Comparison of ENCODE assay signal across 14 mouse cellular contexts in the genomic region with DNA sequence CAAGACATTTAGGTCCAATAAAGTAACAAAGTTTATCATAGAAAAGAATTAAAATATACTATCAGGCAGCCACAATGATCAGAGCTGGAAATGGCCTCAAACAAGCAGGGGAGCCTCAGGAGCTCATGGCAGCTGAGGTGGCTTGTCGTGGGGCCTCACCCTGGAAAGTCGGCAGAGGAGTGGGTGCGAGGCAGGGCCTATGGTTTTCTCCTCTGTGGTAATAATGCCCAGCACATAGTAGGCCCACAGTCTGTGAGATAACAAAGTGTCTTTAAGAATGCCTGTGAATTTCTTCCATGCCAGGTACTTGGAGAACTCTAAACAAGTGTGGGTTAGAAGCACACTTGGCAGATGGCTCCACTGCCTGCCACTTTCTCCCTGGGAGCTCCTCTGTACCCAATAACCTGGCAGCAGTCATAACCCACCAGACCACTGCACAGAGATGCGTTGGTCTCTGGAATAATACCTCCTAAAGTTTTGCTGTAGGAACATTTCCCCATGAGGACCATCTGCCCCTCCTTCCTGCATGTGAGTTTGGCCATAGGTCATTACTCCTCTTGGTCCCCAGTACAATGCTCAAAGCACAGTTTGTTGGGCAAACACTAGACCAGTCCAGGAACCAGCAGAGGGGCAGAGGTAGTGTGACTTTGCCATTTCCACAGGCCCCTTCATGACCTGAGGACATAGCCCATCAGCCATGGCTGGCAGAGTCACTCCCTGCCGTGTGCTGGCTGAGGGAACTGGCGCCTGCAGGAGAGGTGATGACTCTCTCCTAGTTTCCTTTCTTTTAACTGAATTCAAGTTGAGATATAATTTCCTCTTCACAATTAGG. TPM values are rescaled to one million over a fixed set of nuclear protein-coding genes. Genes with fewer than 3 reads are reported as not detected.
DNase-seq lines count a peak whose midpoint lies in the region; ATAC-seq and TF ChIP-seq lines count a peak whose summit lies in the region.
"Had no signal": no experiment of that assay in that cellular context is flagged by ENCODE, and none has a peak within 500 bp of the region (broad histone marks: within the 10 kb centered on the region; RNA-seq: fewer than 3 reads in every experiment).

No protein-coding gene starts in this region.

- no peaks in the 10 kb centered on the region for H3K27me3 ChIP-seq in limb, embryonic 15.5 days
- 0 out of 2 replicates have a peak, but pooled peaks cover 9% of the 10 kb centered on the region for H3K27me3 ChIP-seq in limb, embryonic 10.5 days (ENCODE audit: low read depth, poor library complexity, severe bottlenecking)
- no peaks in the 10 kb centered on the region for H3K27me3 ChIP-seq in heart, postnatal 0 days (ENCODE audit: control insufficient read depth, insufficient read depth, low read length)
- no peaks in the 10 kb centered on the region for H3K27me3 ChIP-seq in myocyte (ENCODE audit: control insufficient read depth, insufficient read depth, insufficient read length)
- 0 out of 2 replicates have a peak, but pooled peaks cover 10% of the 10 kb centered on the region for H3K27me3 ChIP-seq in hindbrain, embryonic 13.5 days

- no peak for TF ChIP-seq EP300 in heart, postnatal 0 days (IDR thresholded peaks at IDR 0.05; ENCODE audit: low read depth)

- H3K27ac ChIP-seq in limb, embryonic 15.5 days = 0 out of 2 replicates have a peak overlapping the region, but pooled peaks have one; percentile 13
- no peak overlapping the region; the same call in 1 of the 2 replicates for H3K27ac ChIP-seq in limb, embryonic 10.5 days
- peak overlapping the region; percentile 57 for H3K27ac ChIP-seq in bone marrow macrophage, adult 2 months (ENCODE audit: insufficient read depth, low read depth, low read length)
- peak overlapping the region; percentile 66 for H3K27ac ChIP-seq in heart, postnatal 0 days (ENCODE audit: low read depth)
- no peak overlapping the region for H3K27ac ChIP-seq in hindbrain, embryonic 13.5 days

- H3K36me3 ChIP-seq in limb, embryonic 15.5 days = no peaks in the 10 kb centered on the region
- no peaks in the 10 kb centered on the region for H3K36me3 ChIP-seq in limb, embryonic 10.5 days
- H3K36me3 ChIP-seq in heart, postnatal 0 days (replicated peaks; ENCODE audit: control insufficient read depth, insufficient read depth, low read length) = no peaks in the 10 kb centered on the region
- H3K36me3 ChIP-seq in myocyte (ENCODE audit: control insufficient read depth, insufficient read depth) = no peaks in the 10 kb centered on the region
- H3K36me3 ChIP-seq in hindbrain, embryonic 13.5 days = no peaks in the 10 kb centered on the region

- H3K79me2 ChIP-seq in myocyte (ENCODE audit: control insufficient read depth, insufficient read depth) = no peaks in the 10 kb centered on the region

- TF ChIP-seq CTCF in bone marrow macrophage, adult 2 months (IDR thresholded peaks at IDR 0.05; ENCODE audit: low read depth, low read length) = no peak
- no peak for TF ChIP-seq CTCF in heart, postnatal 0 days (IDR thresholded peaks at IDR 0.05; ENCODE audit: low read depth)

- H3K4me1 ChIP-seq in limb, embryonic 15.5 days = peaks cover 14% of the 10 kb centered on the region; the same call in 1 of the 2 replicates
- H3K4me1 ChIP-seq in limb, embryonic 10.5 days = peaks cover 8% of the 10 kb centered on the region
- peaks cover 65% of the 10 kb centered on the region for H3K4me1 ChIP-seq in bone marrow macrophage, adult 2 months (ENCODE audit: control insufficient read depth, insufficient read depth, low read length)
- H3K4me1 ChIP-seq in heart, postnatal 0 days (ENCODE audit: control insufficient read depth, insufficient read depth) = peaks cover 36% of the 10 kb centered on the region
- peaks cover 10% of the 10 kb centered on the region; the same call in 1 of the 2 replicates for H3K4me1 ChIP-seq in hindbrain, embryonic 13.5 days (replicated peaks)

- H3K9me3 ChIP-seq in limb, embryonic 15.5 days = no peaks in the 10 kb centered on the region
- no peaks in the 10 kb centered on the region for H3K9me3 ChIP-seq in limb, embryonic 10.5 days (replicated peaks)
- H3K9me3 ChIP-seq in heart, postnatal 0 days (replicated peaks; ENCODE audit: control insufficient read depth, low read length) = no peaks in the 10 kb centered on the region
- H3K9me3 ChIP-seq in hindbrain, embryonic 13.5 days = no peaks in the 10 kb centered on the region

- DNase-seq in limb, embryonic 10.5 days (ENCODE audit: low spot score) = no peak
- DNase-seq in heart, postnatal 0 days (ENCODE audit: low spot score) = no peak
- no peak for DNase-seq in natural killer cell, adult 2 months (ENCODE audit: low spot score in 2 of 2)
- DNase-seq: cerebellum, adult 11 months; kidney, postnatal 36 days; layer of hippocampus, postnatal 36 days; lung, postnatal 10 days; midbrain, embryonic 14.5 days; thymus, adult 18-20 months had no signal

- no peak for ATAC-seq in limb, embryonic 15.5 days (ENCODE audit: insufficient number of reproducible peaks, low FRiP score, low TSS enrichment, low read depth)
- ATAC-seq in heart, postnatal 0 days (ENCODE audit: insufficient read depth, low read depth) = no peak
- ATAC-seq in hindbrain, embryonic 13.5 days (ENCODE audit: low FRiP score) = no peak
- ATAC-seq: intestine, embryonic 16.5 days had no signal

- WGBS in limb, embryonic 15.5 days = 76% methylated on average over 6 of the region's 6 CpGs
- WGBS in limb, embryonic 10.5 days = 81% methylated on average over 6 of the region's 6 CpGs
- WGBS in heart, postnatal 0 days = 72% methylated on average over 6 of the region's 6 CpGs
- WGBS in hindbrain, embryonic 13.5 days = 80% methylated on average over 6 of the region's 6 CpGs

- no peak overlapping the region for H3ac ChIP-seq in myocyte (ENCODE audit: control insufficient read depth, insufficient read length)

- no peak overlapping the region for H3K4me2 ChIP-seq in limb, embryonic 15.5 days
- no peak overlapping the region for H3K4me2 ChIP-seq in heart, postnatal 0 days (ENCODE audit: low read depth, low read length)
- H3K4me2 ChIP-seq in myocyte (ENCODE audit: low read depth) = peak overlapping the region; percentile 68
- H3K4me2 ChIP-seq in hindbrain, embryonic 13.5 days = no peak overlapping the region

- no peak for TF ChIP-seq POLR2A in bone marrow macrophage, adult 2 months (IDR thresholded peaks at IDR 0.05; ENCODE audit: borderline replicate concordance, low read depth, low read length)
- TF ChIP-seq POLR2A in myocyte (IDR thresholded peaks at IDR 0.05; ENCODE audit: insufficient read length, low read depth) = no peak

- no peak overlapping the region for H3K4me3 ChIP-seq in limb, embryonic 15.5 days
- no peak overlapping the region for H3K4me3 ChIP-seq in limb, embryonic 10.5 days
- no peak overlapping the region for H3K4me3 ChIP-seq in bone marrow macrophage, adult 2 months (ENCODE audit: insufficient read depth, low read length)
- H3K4me3 ChIP-seq in heart, postnatal 0 days (ENCODE audit: low read depth, low read length) = no peak overlapping the region
- no peak overlapping the region for H3K4me3 ChIP-seq in myocyte
- no peak overlapping the region for H3K4me3 ChIP-seq in hindbrain, embryonic 13.5 days

- H3K9ac ChIP-seq in limb, embryonic 15.5 days = no peak overlapping the region
- no peak overlapping the region for H3K9ac ChIP-seq in heart, postnatal 0 days (replicated peaks; ENCODE audit: low read depth, low read length)
- H3K9ac ChIP-seq in hindbrain, embryonic 13.5 days = no peak overlapping the region

TF ChIP-seq in myocyte, 11 proteins besides CTCF, POLR2A, EP300 and RAD21:
- TF ChIP-seq E2F4 (IDR thresholded peaks at IDR 0.05; ENCODE audit: insufficient read depth) = no peak
- TF ChIP-seq TCF3 (IDR thresholded peaks at IDR 0.05; ENCODE audit: insufficient read length, low read depth) = no peak
- no peak for TF ChIP-seq CEBPB (IDR thresholded peaks at IDR 0.05; ENCODE audit: insufficient read depth, poor library complexity, severe bottlenecking)

RNA-seq across cellular contexts. Expression of a gene that starts 47.6 kb away (rescaled TPM):
- polyA plus RNA-seq in limb, embryonic 15.5 days (2015; fragmentation: Nextera tagmentation; extraction: Ambion mirVana) = 122 and 130 TPM in 2 replicates
- 114 and 121 TPM in 2 replicates for polyA plus RNA-seq in limb, embryonic 10.5 days (2016; fragmentation: Nextera tagmentation; extraction: Ambion mirVana)
- polyA plus RNA-seq in bone marrow macrophage, adult 2 months (2012; ENCODE audit: insufficient read depth, insufficient read length, missing spikeins) = 30.6 and 37.2 TPM in 2 replicates
- 148 and 152 TPM in 2 replicates for total RNA-seq in heart, postnatal 0 days (2014; rRNA removed; ENCODE audit: low replicate concordance)
- 50.8 and 53.3 TPM in 2 replicates for polyA plus RNA-seq in heart, postnatal 0 days (2015; fragmentation: Nextera tagmentation; extraction: Ambion mirVana)
- 102 TPM for polyA plus RNA-seq in myocyte (2012; fragmentation: generic; extraction: Trizol)
- polyA plus RNA-seq in hindbrain, embryonic 13.5 days (2015; fragmentation: Nextera tagmentation; extraction: Ambion mirVana) = 86.8 and 90.1 TPM in 2 replicates

RNA-seq across cellular contexts. Expression of a gene that starts 48.3 kb away (rescaled TPM):
- 27.3 and 32.5 TPM in 2 replicates for polyA plus RNA-seq in limb, embryonic 15.5 days (2015; fragmentation: Nextera tagmentation; extraction: Ambion mirVana)
- 23.5 and 26.1 TPM in 2 replicates for polyA plus RNA-seq in limb, embryonic 10.5 days (2016; fragmentation: Nextera tagmentation; extraction: Ambion mirVana)
- 25.8 and 32.2 TPM in 2 replicates for polyA plus RNA-seq in bone marrow macrophage, adult 2 months (2012; ENCODE audit: insufficient read depth, insufficient read length, missing spikeins)
- 105 and 114 TPM in 2 replicates for total RNA-seq in heart, postnatal 0 days (2014; rRNA removed; ENCODE audit: low replicate concordance)
- 23.1 and 24.0 TPM in 2 replicates for polyA plus RNA-seq in heart, postnatal 0 days (2015; fragmentation: Nextera tagmentation; extraction: Ambion mirVana)
- polyA plus RNA-seq in myocyte (2012; fragmentation: generic; extraction: Trizol) = 11.6 TPM
- 34.5 and 35.5 TPM in 2 replicates for polyA plus RNA-seq in hindbrain, embryonic 13.5 days (2015; fragmentation: Nextera tagmentation; extraction: Ambion mirVana)

Comparison
In these comparisons a context has a peak if more than half of its experiments do, and no peak if none do; other contexts are left out.
1. H3K27ac ChIP-seq: peak in limb, embryonic 15.5 days (single experiment), bone marrow macrophage, adult 2 months (single experiment) and heart, postnatal 0 days (single experiment); none in limb, embryonic 10.5 days (single experiment) and hindbrain, embryonic 13.5 days (single experiment).